Mouse (Mus musculus) midbrain, embryonic 10.5 days (tissue): Measurements from ENCODE around the gene Slc45a3. TPM values are rescaled to one million over a fixed set of nuclear protein-coding genes. Genes with fewer than 3 reads are reported as not detected.

Experiments
- DNase-seq: peaks from one replicate; pipeline ENCODE4 v3.0.0-alpha.2; 2017; ENCODE audit warnings: low spot score
- H3K27ac ChIP-seq: fragments of 300-500 bp; sonication (generic); replicated peaks from 2 replicates; pipeline ENCODE4 v1.5.1; 2016; ENCODE audit warnings: mild to moderate bottlenecking
- H3K27me3 ChIP-seq: fragments of 300-500 bp; sonication (generic); 2 replicates; pipeline ENCODE4 v1.6.1; 2016; ENCODE audit warnings: low read depth, mild to moderate bottlenecking; ENCODE audit not compliant: poor library complexity, severe bottlenecking
- H3K36me3 ChIP-seq: fragments of 300-500 bp; sonication (generic); 2 replicates; pipeline ENCODE4 v1.6.1; 2016; ENCODE audit warnings: mild to moderate bottlenecking, moderate library complexity
- H3K4me1 ChIP-seq: fragments of 300-500 bp; sonication (generic); 2 replicates; pipeline ENCODE4 v1.6.1; 2016
- H3K4me3 ChIP-seq: fragments of 300-500 bp; sonication (generic); 2 replicates; pipeline ENCODE4 v1.5.1; 2016; ENCODE audit warnings: mild to moderate bottlenecking, moderate library complexity
- H3K9me3 ChIP-seq: fragments of 300-500 bp; sonication (generic); replicated peaks from 2 replicates; pipeline ENCODE4 v1.6.1; 2016; ENCODE audit warnings: mild to moderate bottlenecking
- WGBS: fragments of 180-500 bp; shearing (Covaris S2); methylation state at CpG from one replicate; pipeline ENCODE4 v1.1.7; 2016; 5-methylcytosine and 5-hydroxymethylcytosine counted together
- polyA plus RNA-seq: library from polyadenylated mRNA; unstranded; fragments of >200 nt; fragmentation: Nextera tagmentation; extraction: Ambion mirVana; gene quantifications from 2 replicates; pipeline ENCODE4 v1.2.1, GENCODE M21; 2016

Slc45a3 gene
- polyA plus RNA-seq, 1 experiment from 2014 or later: 18.6 TPM

GRCm38 (mm10) chr1:132026925-132027646, 64.3 kb downstream of the Slc45a3 start:
- H3K9me3 ChIP-seq: no peaks in the 10 kb centered on the region
- H3K27me3 ChIP-seq: no peaks in the 10 kb centered on the region
- WGBS: 91% methylated on average over 11 of the region's 11 CpGs
- no peak for DNase-seq
- H3K4me3 ChIP-seq: no peak overlapping the region
- H3K27ac ChIP-seq: no peak overlapping the region
- H3K4me1 ChIP-seq: no peaks in the 10 kb centered on the region
- H3K36me3 ChIP-seq: peaks cover 90% of the 10 kb centered on the region

GRCm38 (mm10) chr1:132027978-132028377, 65.2 kb downstream of the Slc45a3 start:
- H3K27ac ChIP-seq: no peak overlapping the region
- no peak overlapping the region for H3K4me3 ChIP-seq
- no peaks in the 10 kb centered on the region for H3K27me3 ChIP-seq
- whole genome bisulfite sequencing: 93% methylated on average over 5 of the region's 5 CpGs
- H3K4me1 ChIP-seq: no peaks in the 10 kb centered on the region
- no peaks in the 10 kb centered on the region for H3K9me3 ChIP-seq
- H3K36me3 ChIP-seq: peaks cover 90% of the 10 kb centered on the region
- no peak for DNase-seq

DNA sequence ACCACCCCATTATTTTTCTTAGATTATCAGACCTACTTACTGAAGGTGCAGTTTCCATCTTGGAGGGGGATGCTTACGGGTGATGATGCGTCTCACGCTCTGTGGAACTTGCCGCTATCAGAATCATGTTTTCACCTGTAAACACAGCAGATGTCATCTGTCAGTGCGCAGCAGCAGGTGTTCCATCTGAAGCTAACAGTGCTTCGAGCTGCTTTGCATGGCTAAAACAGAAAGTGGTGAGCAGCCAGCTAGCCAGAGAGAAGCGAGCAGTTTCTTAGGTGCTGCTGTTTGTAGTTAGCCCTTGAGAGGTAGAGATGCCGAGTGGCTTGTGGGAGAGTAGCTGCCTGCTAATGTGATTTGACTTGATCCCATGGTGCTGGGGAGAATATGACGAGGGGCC, 65.6 kb downstream of the Slc45a3 start:
- Histone ChIP-seq H3K4me3 (no peak overlapping the region), H3K4me1 (no peaks in the 10 kb centered on the region), H3K27me3 (no peaks in the 10 kb centered on the region), H3K36me3 (peaks cover 90% of the 10 kb centered on the region), H3K9me3 (no peaks in the 10 kb centered on the region), H3K27ac (no peak overlapping the region)
- no peak for DNase-seq
- WGBS: 95% methylated on average over 9 of the region's 9 CpGs

GRCm38 (mm10) chr1:132030574-132030973, 67.8 kb downstream of the Slc45a3 start:
- Histone ChIP-seq H3K36me3 (peaks cover 91% of the 10 kb centered on the region), H3K4me3 (no peak overlapping the region), H3K4me1 (no peaks in the 10 kb centered on the region), H3K27ac (no peak overlapping the region), H3K27me3 (no peaks in the 10 kb centered on the region), H3K9me3 (no peaks in the 10 kb centered on the region)
- DNase-seq: no peak
- 67% methylated on average over 2 of the region's 2 CpGs for WGBS

DNA sequence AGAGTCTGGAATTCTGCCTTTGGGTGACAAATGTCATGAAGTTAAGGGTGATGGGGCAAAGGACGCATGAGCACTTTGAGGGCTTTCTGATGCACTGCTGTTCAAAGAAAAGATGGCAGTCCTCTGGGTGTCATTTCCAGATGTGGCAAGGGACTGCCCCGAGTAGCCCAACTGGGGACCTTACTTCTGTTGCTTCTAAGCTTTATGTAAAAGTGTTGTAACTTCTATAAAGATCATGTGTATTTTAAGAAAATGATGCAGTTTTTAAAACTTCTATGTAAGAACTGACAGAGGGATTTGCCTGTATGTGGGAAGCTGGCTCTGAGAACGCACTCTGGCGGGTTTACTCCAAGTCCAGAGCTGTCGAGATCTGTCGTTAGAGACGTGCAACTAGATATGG, 69.4 kb downstream of the Slc45a3 start:
- Histone ChIP-seq H3K36me3 (peaks cover 80% of the 10 kb centered on the region), H3K27me3 (no peaks in the 10 kb centered on the region), H3K27ac (no peak overlapping the region), H3K9me3 (no peaks in the 10 kb centered on the region), H3K4me1 (no peaks in the 10 kb centered on the region), H3K4me3 (no peak overlapping the region)
- no peak for DNase-seq
- WGBS: 93% methylated on average over 7 of the region's 7 CpGs

Other genes starting within 250 kb of the Slc45a3 start
- gene Slc26a9, start 218.9 kb upstream of the Slc45a3 start, polyA plus RNA-seq: not detected in 2 replicates
- 1.7 and 1.8 TPM in 2 replicates for gene Pm20d1, start 165.6 kb upstream of the Slc45a3 start, polyA plus RNA-seq
- gene Slc41a1, start 135.5 kb upstream of the Slc45a3 start, polyA plus RNA-seq: 11.4 and 12.1 TPM in 2 replicates
- 10.2 and 13.7 TPM in 2 replicates for gene Rab29, start 95.7 kb upstream of the Slc45a3 start, polyA plus RNA-seq
- gene Nucks1, start 52.4 kb upstream of the Slc45a3 start, polyA plus RNA-seq: 103 and 104 TPM in 2 replicates
- gene Elk4, start 44.6 kb downstream of the Slc45a3 start, polyA plus RNA-seq: 12.5 and 13.3 TPM in 2 replicates
- gene Mfsd4a, start 105.1 kb downstream of the Slc45a3 start, polyA plus RNA-seq: 8.1 and 12.1 TPM in 2 replicates
- 0.68 and 0.72 TPM in 2 replicates for gene Cdk18, start 176.7 kb downstream of the Slc45a3 start, polyA plus RNA-seq
- gene Lemd1, start 228.5 kb downstream of the Slc45a3 start, polyA plus RNA-seq: 6.2 and 8.4 TPM in 2 replicates
- gene AC124108.1, start 228.5 kb downstream of the Slc45a3 start, polyA plus RNA-seq: 2.3 and 4.0 TPM in 2 replicates